Mouse (Mus musculus) hematopoietic stem cell, adult 5-6 weeks (primary cell): Measurements from ENCODE around the gene Rars2. TPM values are rescaled to one million over a fixed set of nuclear protein-coding genes. Genes with fewer than 3 reads are reported as not detected.
"Not testable (repeated sequence)": the region's sequence is repeated elsewhere in the genome, so short reads cannot be mapped to it uniquely, and the experiment has no call there.

ENCODE experiments used
- ATAC-seq, 2 experiments: fragments of 125-278 bp in 1 of 2; replicated peaks in 1 of 2; 2 replicates each; pipeline ENCODE4 v1.8.0; 2016 to 2017; ENCODE audit warnings: inconsistent platforms in 2 of 2, mild to moderate bottlenecking in 2 of 2, moderate number of reproducible peaks in 2 of 2, low read depth in 1 of 2, moderate TSS enrichment in 1 of 2; ENCODE audit not compliant: low FRiP score in 2 of 2, poor library complexity in 2 of 2, severe bottlenecking in 2 of 2, insufficient read depth in 1 of 2, low TSS enrichment in 1 of 2
- total RNA-seq: library from RNA; stranded (forward); fragments of 172-1452, 232-1000 nt; gene quantifications from 2 replicates; pipeline ENCODE4 v1.2.3, GENCODE M21; 2017

The Rars2 gene
- total RNA-seq: 38.9 and 40.3 TPM in 2 replicates

- peak; percentile 96 to 99 for ATAC-seq
Measured at GRCm38 (mm10) chr4:34614630-34615094, at the start of gene Rars2, which contains the start of gene Orc3. Gene Rars2 (plus strand): TSS chr4:34614957. Gene Orc3 (minus strand): TSS chr4:34614944.

GRCm38 (mm10) chr4:34566226-34566625 lies 48.5 kb upstream of the Rars2 start:
- ATAC-seq: no peak

DNA sequence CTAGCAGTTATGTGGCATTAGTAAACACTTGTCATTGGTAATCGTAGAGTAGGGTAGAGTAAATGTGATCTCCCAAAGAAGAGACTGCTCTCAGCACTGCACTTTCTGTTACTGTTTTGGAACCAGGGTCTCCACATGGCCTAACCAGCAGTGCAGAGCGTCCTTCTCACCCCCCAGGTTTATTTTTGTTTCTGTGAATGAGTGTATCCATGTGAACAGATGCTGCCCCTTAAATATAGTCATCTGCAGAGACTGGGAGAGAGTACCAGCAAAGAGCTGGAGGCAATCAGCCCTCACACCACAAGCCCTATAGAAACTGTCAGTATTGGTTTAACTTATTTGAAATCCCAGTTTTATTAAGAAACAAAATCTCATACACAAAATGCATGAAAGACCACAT lies 41.9 kb upstream of the Rars2 start:
- ATAC-seq: no peak

DNA sequence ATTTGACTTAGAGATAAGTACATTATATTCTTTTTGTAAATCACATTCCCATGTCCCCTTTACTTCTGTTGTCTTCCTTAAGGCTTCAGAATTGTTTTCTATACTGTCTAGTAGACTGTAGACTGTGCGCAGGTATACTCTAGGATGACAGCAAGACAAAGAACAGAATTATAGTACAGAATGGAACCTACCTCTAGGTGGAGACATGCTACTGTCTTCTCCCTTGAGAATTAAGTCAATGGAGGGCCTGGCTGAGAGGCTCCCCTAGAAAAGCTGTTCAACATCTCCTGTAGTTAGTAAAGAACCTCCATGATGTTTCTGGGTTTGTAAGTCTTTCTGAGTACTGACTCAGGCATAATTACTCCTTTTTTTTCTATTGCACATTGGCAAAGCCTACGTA lies 37.7 kb upstream of the Rars2 start:
- ATAC-seq: peak; percentile 37 to 39; a peak in 2 of 4 replicates

DNA sequence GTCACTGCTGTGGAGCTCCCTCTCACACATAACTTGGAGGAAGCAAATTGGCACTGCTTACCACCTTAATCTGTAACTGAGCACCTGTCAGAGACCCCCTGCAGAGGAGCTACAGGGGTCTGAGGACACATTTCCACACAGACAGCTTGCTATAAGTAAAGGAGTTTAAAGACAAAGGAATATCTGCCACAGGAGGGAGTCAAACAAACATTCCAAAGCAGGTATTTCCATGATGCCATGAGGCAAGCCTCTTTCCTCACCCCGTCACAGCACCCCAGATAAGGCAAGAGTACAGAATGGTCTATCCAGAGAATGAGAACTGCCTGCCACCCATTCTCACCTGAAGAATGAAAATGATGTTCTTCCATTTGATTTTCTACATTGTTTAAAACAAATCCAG lies 35.5 kb upstream of the Rars2 start:
- no peak for ATAC-seq

DNA sequence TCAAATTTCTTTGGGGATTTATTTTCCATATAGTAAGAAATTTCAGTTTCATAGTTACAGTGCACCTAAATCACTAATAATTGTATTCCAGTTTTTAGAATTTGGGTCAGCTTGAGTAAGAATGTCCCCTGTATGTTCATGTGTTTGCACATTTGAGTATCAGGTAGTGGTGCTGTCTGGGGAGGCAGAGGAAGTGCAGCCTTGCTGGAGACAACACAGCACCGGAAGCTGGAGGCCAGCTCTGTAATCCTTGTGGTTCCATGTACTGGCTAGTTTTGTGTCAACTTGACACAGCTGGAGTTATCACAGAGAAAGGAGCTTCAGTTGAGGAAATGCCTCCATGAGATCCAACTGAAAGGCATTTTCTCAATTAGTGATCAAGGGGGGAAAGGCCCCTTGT lies 33.3 kb upstream of the Rars2 start:
- ATAC-seq: not testable (repeated sequence)

- ATAC-seq: no peak
Measured at GRCm38 (mm10) chr4:34581990-34582389, 32.8 kb upstream of the Rars2 start.

- no peak for ATAC-seq
Measured at GRCm38 (mm10) chr4:34582476-34582875, 32.3 kb upstream of the Rars2 start.

DNA sequence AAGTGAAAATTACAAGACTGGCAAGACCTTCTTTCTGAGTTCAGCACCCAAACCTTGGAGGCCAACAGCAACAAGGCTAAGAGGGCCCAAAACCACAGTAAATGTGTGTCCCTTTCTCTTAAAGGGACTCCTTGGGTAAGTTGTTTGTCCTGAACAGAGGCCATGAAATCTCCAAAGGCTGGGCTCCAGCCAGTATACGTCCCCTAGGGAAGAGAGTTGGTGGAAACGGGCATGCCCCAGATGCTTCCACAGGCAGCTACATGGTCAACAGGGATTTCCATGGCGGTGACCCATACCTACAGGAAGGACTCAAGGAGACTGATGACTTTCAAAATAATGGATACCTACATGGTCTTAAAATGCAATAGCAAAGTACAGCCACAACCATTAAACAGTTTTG lies 31.3 kb upstream of the Rars2 start:
- no peak for ATAC-seq

GRCm38 (mm10) chr4:34584871-34585607 lies 29.7 kb upstream of the Rars2 start:
- no peak for ATAC-seq

DNA sequence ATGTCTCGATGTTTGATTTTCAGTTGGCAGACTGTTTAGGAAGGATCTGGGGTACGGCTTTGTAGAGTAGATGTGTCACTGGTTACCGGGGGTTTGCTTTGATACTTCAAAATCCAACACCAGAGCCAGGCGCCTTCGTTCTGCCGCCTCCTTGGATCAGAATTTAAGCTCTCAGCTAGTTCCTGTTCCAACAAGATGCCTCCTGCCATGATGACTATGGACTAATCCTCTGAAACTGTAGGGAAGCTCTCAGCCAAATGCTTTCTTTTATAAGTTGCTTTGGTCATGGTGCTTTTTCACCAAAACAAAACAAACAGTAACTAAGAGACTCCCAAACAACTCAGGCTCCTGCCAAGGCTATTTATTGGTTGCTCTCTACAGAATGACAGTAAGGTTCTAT lies 11.6 kb upstream of the Rars2 start:
- ATAC-seq: no peak

- ATAC-seq: no peak
Measured at GRCm38 (mm10) chr4:34606658-34607057, 8.1 kb upstream of the Rars2 start.

GRCm38 (mm10) chr4:34613571-34614145 lies 1.1 kb upstream of the Rars2 start:
- no peak for ATAC-seq

- peak; percentile 9 to 25; a peak in 2 of 4 replicates for ATAC-seq
Measured at GRCm38 (mm10) chr4:34615303-34615702, 546 bp downstream of the Rars2 start.

DNA sequence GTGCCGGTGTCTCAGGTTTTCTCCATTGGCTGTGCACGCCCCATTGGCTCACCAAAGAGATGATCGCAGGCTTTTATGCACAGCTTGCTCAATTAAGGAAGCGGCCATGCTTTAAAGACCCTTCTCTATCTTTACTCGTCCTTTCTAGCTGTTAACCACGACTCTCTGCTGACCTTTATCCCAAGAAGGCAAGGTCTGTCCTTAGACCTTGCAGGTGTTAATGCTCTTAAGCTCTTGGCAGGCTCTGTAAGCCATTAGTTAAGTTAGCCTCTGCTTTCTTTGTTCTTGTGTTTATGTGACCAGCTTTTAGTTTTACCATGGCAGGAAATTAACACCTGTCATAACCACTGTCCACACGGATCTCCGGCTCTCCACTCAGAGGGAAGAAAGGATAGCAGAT lies 1.4 kb downstream of the Rars2 start:
- ATAC-seq: no peak

GRCm38 (mm10) chr4:34625556-34625955 lies 10.8 kb downstream of the Rars2 start:
- no peak for ATAC-seq

GRCm38 (mm10) chr4:34626401-34626800 lies 11.6 kb downstream of the Rars2 start:
- ATAC-seq: no peak

- ATAC-seq: no peak
Measured at GRCm38 (mm10) chr4:34629956-34630355, 15.2 kb downstream of the Rars2 start.

DNA sequence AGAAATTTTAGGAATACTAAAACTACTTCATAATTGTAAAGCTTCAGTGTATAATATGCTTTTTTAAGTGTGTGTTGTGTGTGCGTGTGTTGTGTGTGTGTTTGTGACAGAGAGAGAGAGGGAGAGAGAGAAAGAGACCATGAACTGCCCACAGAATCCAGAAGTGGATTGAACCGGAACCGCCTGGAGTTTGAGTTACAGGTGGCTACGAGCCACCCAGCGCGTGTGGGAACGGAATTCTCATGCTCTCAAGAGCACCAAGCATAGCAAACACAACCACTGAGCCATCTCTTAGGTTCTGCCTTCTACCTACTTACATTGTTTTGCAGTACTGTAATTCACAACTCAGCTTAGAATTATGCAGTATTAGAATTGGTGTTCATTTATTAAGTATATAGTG lies 19.4 kb downstream of the Rars2 start:
- ATAC-seq: no peak
